Mouse (Mus musculus): ENCODE data around the gene Vmn1r17. TPM values are rescaled to one million over a fixed set of nuclear protein-coding genes. Genes with fewer than 3 reads are reported as not detected.
"Not testable (repeated sequence)": the region's sequence is repeated elsewhere in the genome, so short reads cannot be mapped to it uniquely, and the experiment has no call there.

The Vmn1r17 gene
- not detected in 2 replicates for polyA plus RNA-seq (2015; fragmentation: Nextera tagmentation; extraction: Ambion mirVana)

- Histone ChIP-seq H3K4me1 (no peaks in the 10 kb centered on the region), H3K4me2 (no peak within 1 kb of the TSS), H3K4me3 (no peak within 1 kb of the TSS), H3K27ac (replicated peaks) (no peak within 1 kb of the TSS), H3K36me3 (no peaks in the 10 kb centered on the region), H3K9me3 (no peaks in the 10 kb centered on the region), H3K27me3 (replicated peaks) (no peaks in the 10 kb centered on the region), H3K9ac (no peak within 1 kb of the TSS)
- 70% methylated on average over 1 of the region's 1 CpGs for WGBS
- no peak for ATAC-seq (ENCODE audit: extremely low read depth, insufficient number of reproducible peaks, low FRiP score, low TSS enrichment)
Measured at GRCm38 (mm10) chr6:57363627-57364026, at the start of gene Vmn1r17. Gene Vmn1r17, minus strand, starts transcription at chr6:57363727.

GRCm38 (mm10) chr6:57403480-57403879 lies 40.0 kb upstream of the Vmn1r17 start, which contains the start of gene Vmn1r19:
Gene Vmn1r19, plus strand, starts transcription at chr6:57403780.
- WGBS, result 47% methylated on average over 3 of the region's 3 CpGs
- not testable (repeated sequence) for H3K9ac ChIP-seq; H3K4me1 ChIP-seq; ATAC-seq (ENCODE audit: extremely low read depth, insufficient number of reproducible peaks, low FRiP score, low TSS enrichment); H3K36me3 ChIP-seq; H3K9me3 ChIP-seq; H3K27ac ChIP-seq (replicated peaks); H3K27me3 ChIP-seq (replicated peaks); H3K4me3 ChIP-seq; H3K4me2 ChIP-seq

GRCm38 (mm10) chr6:57395683-57396082 lies 32.2 kb upstream of the Vmn1r17 start, which contains the start of gene Vmn1r18:
Gene Vmn1r18, minus strand, starts transcription at chr6:57395783.
- Histone ChIP-seq H3K4me3 (no peak within 1 kb of the TSS), H3K9ac (no peak within 1 kb of the TSS), H3K4me1 (no peaks in the 10 kb centered on the region), H3K36me3 (no peaks in the 10 kb centered on the region), H3K9me3 (no peaks in the 10 kb centered on the region), H3K4me2 (no peak within 1 kb of the TSS), H3K27ac (replicated peaks) (no peak within 1 kb of the TSS), H3K27me3 (replicated peaks) (no peaks in the 10 kb centered on the region)
- ATAC-seq (ENCODE audit: extremely low read depth, insufficient number of reproducible peaks, low FRiP score, low TSS enrichment), result no peak

GRCm38 (mm10) chr6:57367496-57367895 lies 4.0 kb upstream of the Vmn1r17 start:
- H3K4me3 ChIP-seq, result no peak overlapping the region
- H3K36me3 ChIP-seq, result no peaks in the 10 kb centered on the region
- no peak overlapping the region for H3K9ac ChIP-seq
- no peaks in the 10 kb centered on the region for H3K27me3 ChIP-seq (replicated peaks)
- H3K4me2 ChIP-seq, result no peak overlapping the region
- no peak overlapping the region for H3K27ac ChIP-seq (replicated peaks)
- no peaks in the 10 kb centered on the region for H3K9me3 ChIP-seq
- WGBS, result 75% methylated on average over 1 of the region's 1 CpGs
- ATAC-seq (ENCODE audit: extremely low read depth, insufficient number of reproducible peaks, low FRiP score, low TSS enrichment), result no peak
- H3K4me1 ChIP-seq, result no peaks in the 10 kb centered on the region

GRCm38 (mm10) chr6:57365866-57366265 lies 2.3 kb upstream of the Vmn1r17 start:
- 76% methylated on average over 1 of the region's 1 CpGs for WGBS
- not testable (repeated sequence) for H3K9me3 ChIP-seq; ATAC-seq (ENCODE audit: extremely low read depth, insufficient number of reproducible peaks, low FRiP score, low TSS enrichment); H3K9ac ChIP-seq; H3K4me1 ChIP-seq; H3K27ac ChIP-seq (replicated peaks); H3K4me3 ChIP-seq; H3K36me3 ChIP-seq; H3K27me3 ChIP-seq (replicated peaks); H3K4me2 ChIP-seq

- H3K4me3 ChIP-seq, result no peak overlapping the region
- H3K4me1 ChIP-seq, result no peaks in the 10 kb centered on the region
- WGBS, result 58% methylated on average over 2 of the region's 2 CpGs
- H3K9me3 ChIP-seq, result no peaks in the 10 kb centered on the region
- H3K27ac ChIP-seq (replicated peaks), result no peak overlapping the region
- H3K9ac ChIP-seq, result no peak overlapping the region
- no peaks in the 10 kb centered on the region for H3K27me3 ChIP-seq (replicated peaks)
- H3K36me3 ChIP-seq, result no peaks in the 10 kb centered on the region
- H3K4me2 ChIP-seq, result no peak overlapping the region
- no peak for ATAC-seq (ENCODE audit: extremely low read depth, insufficient number of reproducible peaks, low FRiP score, low TSS enrichment)
Measured at GRCm38 (mm10) chr6:57356864-57357263, 6.7 kb downstream of the Vmn1r17 start.

GRCm38 (mm10) chr6:57329394-57329793 lies 34.1 kb downstream of the Vmn1r17 start, which contains the start of gene Vmn1r16:
Gene Vmn1r16, minus strand, starts transcription at chr6:57329494.
- Histone ChIP-seq H3K4me1 (no peaks in the 10 kb centered on the region), H3K4me3 (no peak within 1 kb of the TSS), H3K9ac (no peak within 1 kb of the TSS), H3K9me3 (0 out of 2 replicates have a peak, but pooled peaks cover 2% of the 10 kb centered on the region), H3K36me3 (no peaks in the 10 kb centered on the region), H3K27ac (replicated peaks) (no peak within 1 kb of the TSS), H3K4me2 (no peak within 1 kb of the TSS), H3K27me3 (replicated peaks) (no peaks in the 10 kb centered on the region)
- 64% methylated on average over 3 of the region's 3 CpGs for WGBS
- no peak for ATAC-seq (ENCODE audit: extremely low read depth, insufficient number of reproducible peaks, low FRiP score, low TSS enrichment)

GRCm38 (mm10) chr6:57326176-57326575 lies 37.4 kb downstream of the Vmn1r17 start:
- no peak for ATAC-seq (ENCODE audit: extremely low read depth, insufficient number of reproducible peaks, low FRiP score, low TSS enrichment)
- Histone ChIP-seq H3K4me2 (no peak overlapping the region), H3K36me3 (no peaks in the 10 kb centered on the region), H3K27ac (replicated peaks) (no peak overlapping the region), H3K27me3 (replicated peaks) (no peaks in the 10 kb centered on the region), H3K9ac (no peak overlapping the region), H3K4me3 (no peak overlapping the region), H3K9me3 (no peaks in the 10 kb centered on the region), H3K4me1 (no peaks in the 10 kb centered on the region)

Other genes with a start within 250 kb of the Vmn1r17 start
- not detected in 2 replicates for gene Vmn1r11, start 230.3 kb downstream of the Vmn1r17 start, polyA plus RNA-seq (2015; fragmentation: Nextera tagmentation; extraction: Ambion mirVana)
- gene Vmn1r12, start 206.8 kb downstream of the Vmn1r17 start, polyA plus RNA-seq (2015; fragmentation: Nextera tagmentation; extraction: Ambion mirVana), result not detected in 2 replicates
- not detected in 2 replicates for gene Vmn1r13, start 160.4 kb downstream of the Vmn1r17 start, polyA plus RNA-seq (2015; fragmentation: Nextera tagmentation; extraction: Ambion mirVana)
- gene Vmn1r14, start 132.0 kb downstream of the Vmn1r17 start, polyA plus RNA-seq (2015; fragmentation: Nextera tagmentation; extraction: Ambion mirVana), result not detected in 2 replicates
- 0.07 TPM in 1 of 2 replicates, not detected in the other for gene Vmn1r15, start 105.8 kb downstream of the Vmn1r17 start, polyA plus RNA-seq (2015; fragmentation: Nextera tagmentation; extraction: Ambion mirVana)
- gene Vmn1r16, start 34.2 kb downstream of the Vmn1r17 start, polyA plus RNA-seq (2015; fragmentation: Nextera tagmentation; extraction: Ambion mirVana), result not detected in 2 replicates
- gene Vmn1r18, start 32.1 kb upstream of the Vmn1r17 start, polyA plus RNA-seq (2015; fragmentation: Nextera tagmentation; extraction: Ambion mirVana), result not detected in 2 replicates
- not detected in 2 replicates for gene Vmn1r19, start 40.1 kb upstream of the Vmn1r17 start, polyA plus RNA-seq (2015; fragmentation: Nextera tagmentation; extraction: Ambion mirVana)
- not detected in 2 replicates for gene Vmn1r20, start 65.2 kb upstream of the Vmn1r17 start, polyA plus RNA-seq (2015; fragmentation: Nextera tagmentation; extraction: Ambion mirVana)
- gene Ppm1k, start 171.7 kb upstream of the Vmn1r17 start, polyA plus RNA-seq (2015; fragmentation: Nextera tagmentation; extraction: Ambion mirVana), result 10.5 and 11.0 TPM in 2 replicates
- gene Herc6, start 217.3 kb upstream of the Vmn1r17 start, polyA plus RNA-seq (2015; fragmentation: Nextera tagmentation; extraction: Ambion mirVana), result 4.1 and 4.2 TPM in 2 replicates

Measured in heart, embryonic 13.5 days (tissue).